Mouse (Mus musculus): ENCODE data around the gene Myo5a. TPM values are rescaled to one million over a fixed set of nuclear protein-coding genes. Genes with fewer than 3 reads are reported as not detected.

Gene Myo5a
- total RNA-seq (2023), result 10 to 100 TPM; 30.8 to 31.3 TPM

GRCm38 (mm10) chr9:75070457-75071028, at the start of gene Myo5a:
TSS of gene Myo5a (plus strand) at chr9:75071015.

GRCm38 (mm10) chr9:75037451-75038356, 33.1 kb upstream of the Myo5a start, which contains the start of gene Arpp19:
TSS of gene Arpp19 (plus strand) at chr9:75037614.

GRCm38 (mm10) chr9:75231841-75232746, 161.3 kb downstream of the Myo5a start, which contains the start of gene Myo5c:
TSS of gene Myo5c (plus strand) at chr9:75232020.

Other genes with a start within 250 kb of the Myo5a start
- not detected for gene Onecut1, start 209.1 kb upstream of the Myo5a start, total RNA-seq (2023)
- gene Fam214a, start 118.1 kb upstream of the Myo5a start, total RNA-seq (2023), result 10 to 100 TPM; 38.7 to 46.9 TPM
- gene Arpp19, start 33.4 kb upstream of the Myo5a start, total RNA-seq (2023), result 100 to 1,000 TPM; 130 to 159 TPM
- gene Myo5c, start 161.0 kb downstream of the Myo5a start, total RNA-seq (2023), result 1 to 10 TPM in 1 of 2 experiments, under 1 TPM in 1; 0.33 to 1.9 TPM
- 1 to 10 TPM; 2.3 to 3.0 TPM for gene Gnb5, start 235.3 kb downstream of the Myo5a start, total RNA-seq (2023)

Measured in T-cell, adult 66 days (primary cell).